Mouse (Mus musculus) right cerebral cortex, postnatal 25 days (tissue): ENCODE measurements around the gene Xlr5c.
"Not testable (repeated sequence)": the region's sequence is repeated elsewhere in the genome, so short reads cannot be mapped to it uniquely, and the experiment has no call there.

ENCODE experiments used
- DNase-seq: peaks from one replicate; pipeline ENCODE4 v3.0.0; 2022

The Xlr5c gene

DNA sequence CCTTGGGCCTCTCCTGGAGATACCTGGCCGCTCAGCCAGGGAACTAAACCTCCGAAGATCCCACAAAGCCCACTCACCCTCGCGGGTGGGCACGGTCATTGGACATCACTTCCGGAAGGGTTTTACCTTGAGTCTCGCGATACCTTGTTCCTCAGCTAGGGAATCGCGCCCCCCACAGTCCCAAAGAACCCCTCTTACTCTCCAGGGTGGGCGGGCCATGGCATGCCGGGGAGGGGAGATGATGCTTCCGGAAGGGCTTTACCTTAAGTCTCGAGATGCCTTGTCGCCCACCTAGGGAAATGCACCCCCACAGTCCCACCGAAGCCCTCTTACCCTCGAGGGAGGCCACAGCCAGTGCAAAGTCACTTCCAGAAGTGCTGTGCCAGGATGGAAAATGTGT lies at the start of gene Xlr5c, which contains the start of gene Xlr5a:
Gene Xlr5c, minus strand, starts transcription at position 101 of the 400 bp plus-strand sequence.
Gene Xlr5a, minus strand, starts transcription at position 101 of the 400 bp plus-strand sequence.
- not testable (repeated sequence) for DNase-seq

DNA sequence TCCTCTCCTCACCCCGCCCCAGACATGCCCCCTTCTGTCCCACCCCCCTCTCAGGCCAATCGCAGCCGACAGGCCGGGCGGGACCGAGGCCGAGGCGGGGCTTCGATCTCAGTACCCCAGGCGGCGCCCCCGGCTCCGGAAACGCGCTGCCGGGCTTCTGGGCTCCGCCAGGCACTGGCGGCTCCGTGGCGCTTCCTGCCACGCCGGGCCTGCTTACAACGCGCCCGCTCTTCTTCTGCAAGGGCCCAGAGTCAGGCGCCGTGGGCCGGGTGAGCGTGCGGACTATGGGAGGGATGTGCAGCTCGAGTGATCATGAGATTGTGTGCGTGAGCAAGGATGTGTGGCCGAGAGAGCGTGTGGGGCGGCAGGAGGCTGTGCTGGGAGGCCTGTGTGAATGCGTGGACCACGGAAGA lies 49.7 kb upstream of the Xlr5c start, which contains the start of gene Zfp275:
Gene Zfp275, plus strand, starts transcription at position 139 of the 413 bp plus-strand sequence.
- peak; percentile 73 for DNase-seq

DNA sequence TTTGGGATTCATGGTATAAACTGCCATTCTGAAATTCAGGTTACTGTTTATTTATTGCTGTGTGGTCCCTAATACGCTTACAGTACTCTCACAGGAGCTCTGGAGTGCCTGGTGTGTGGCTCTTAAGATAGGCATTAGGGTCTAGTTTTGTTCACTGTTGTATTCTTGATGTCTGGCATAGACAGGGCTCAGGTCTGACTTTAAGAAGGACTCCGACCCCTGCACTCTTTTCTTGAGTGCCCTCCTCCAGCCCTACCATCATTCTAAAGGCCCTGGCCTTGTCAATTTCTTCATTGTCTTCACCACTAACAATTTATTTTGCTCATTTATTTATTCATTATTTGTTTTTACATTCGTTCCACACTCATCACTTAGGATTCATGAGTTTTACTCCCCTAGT lies 49.3 kb upstream of the Xlr5c start:
- no peak for DNase-seq

DNA sequence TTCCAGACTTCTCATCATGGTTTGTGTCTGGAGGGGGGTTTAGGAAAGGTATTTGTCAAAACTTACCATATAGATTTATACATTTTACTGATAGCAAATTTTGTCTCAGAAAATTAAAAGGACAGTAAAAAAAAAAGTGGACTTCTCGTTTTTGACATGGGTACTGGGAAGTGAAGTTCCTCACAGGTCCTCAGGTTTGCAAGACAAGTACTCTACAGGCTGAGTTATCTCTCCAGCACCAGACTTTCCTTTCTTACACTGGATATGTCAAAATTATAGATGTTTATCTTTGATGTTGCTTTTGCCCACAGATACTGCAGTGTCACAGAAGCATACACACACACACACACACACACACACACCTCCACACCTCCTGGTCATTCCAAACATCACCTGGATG lies 48.7 kb upstream of the Xlr5c start:
- no peak for DNase-seq

DNA sequence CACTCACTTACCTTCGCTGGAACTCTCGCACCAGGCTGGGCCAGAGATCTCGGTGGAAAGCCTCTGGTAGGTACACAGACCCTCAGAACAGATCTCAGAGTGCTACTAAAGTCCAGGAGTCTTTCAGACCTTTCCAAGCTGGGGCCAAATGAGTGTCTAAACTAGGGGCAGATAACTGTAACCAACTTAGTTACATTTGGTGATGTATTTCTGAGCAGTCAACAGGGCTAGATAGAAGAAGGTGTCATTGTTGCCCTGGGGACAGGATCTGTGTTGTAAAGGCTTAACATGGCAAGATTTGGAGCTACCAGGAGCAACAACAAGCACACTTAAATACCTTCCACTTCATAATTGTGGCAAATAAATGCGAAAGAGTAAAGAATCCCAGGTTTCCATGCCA lies 44.0 kb upstream of the Xlr5c start, which contains the start of gene Gm45015:
Gene Gm45015, minus strand, starts transcription at position 101 of the 400 bp plus-strand sequence.
- no peak for DNase-seq

DNA sequence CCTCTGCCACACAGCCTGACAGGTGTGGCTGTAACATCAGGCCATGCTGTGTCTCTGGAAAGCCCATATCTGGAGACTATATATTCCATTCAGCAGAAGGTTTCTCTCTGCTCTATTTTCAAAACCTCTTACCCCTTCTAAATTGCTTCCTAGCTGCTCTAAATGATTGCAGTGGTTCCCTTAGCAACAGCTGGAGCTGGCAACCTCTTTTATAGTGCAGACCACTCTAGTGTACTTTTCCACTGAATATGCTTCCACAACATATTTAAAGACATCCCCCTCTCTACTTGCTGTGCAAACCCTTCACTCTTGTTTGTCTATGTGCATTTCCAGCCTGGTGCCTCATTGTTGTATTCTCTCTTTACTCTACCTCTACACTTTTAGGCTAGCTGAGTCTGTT lies 40.8 kb upstream of the Xlr5c start:
- DNase-seq: no peak

DNA sequence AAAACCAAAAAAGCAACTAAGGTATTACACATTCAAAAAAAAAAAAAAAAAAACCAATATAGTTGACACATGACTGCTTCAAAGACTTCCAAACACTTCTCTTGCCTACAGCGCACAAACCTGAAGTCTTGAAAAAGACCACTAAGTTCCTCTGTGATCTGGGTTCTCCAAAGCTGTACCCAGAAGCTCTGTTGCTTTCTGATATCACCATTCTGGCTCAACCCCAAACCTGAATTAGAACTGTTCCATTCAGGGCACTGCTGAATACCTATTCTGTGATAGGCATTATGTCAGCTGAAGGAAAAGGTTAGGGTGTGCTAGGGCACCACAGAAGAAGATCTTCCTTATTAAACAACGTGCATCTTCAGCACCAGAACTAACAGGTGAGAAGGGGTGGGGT lies 34.4 kb upstream of the Xlr5c start:
- no peak for DNase-seq

DNA sequence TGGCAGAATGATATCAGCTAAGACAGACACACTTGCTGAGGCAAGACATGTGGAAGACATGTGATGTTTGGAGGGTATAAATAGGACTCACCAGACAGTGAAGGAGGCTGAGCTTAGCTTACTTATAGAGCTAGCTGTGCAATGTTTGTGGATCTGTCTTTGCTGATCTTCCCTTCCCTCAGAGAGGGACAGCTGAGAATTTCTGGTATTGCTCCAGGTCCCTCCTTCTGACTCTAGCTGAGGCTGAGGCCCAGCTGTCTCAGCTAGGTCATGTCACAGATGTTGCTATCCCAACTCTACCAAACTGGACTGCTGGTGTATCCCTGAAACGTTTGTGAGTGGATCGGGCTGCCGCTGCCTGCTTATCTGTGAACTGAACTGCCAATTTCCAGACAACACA lies 28.3 kb upstream of the Xlr5c start:
- DNase-seq: no peak

DNA sequence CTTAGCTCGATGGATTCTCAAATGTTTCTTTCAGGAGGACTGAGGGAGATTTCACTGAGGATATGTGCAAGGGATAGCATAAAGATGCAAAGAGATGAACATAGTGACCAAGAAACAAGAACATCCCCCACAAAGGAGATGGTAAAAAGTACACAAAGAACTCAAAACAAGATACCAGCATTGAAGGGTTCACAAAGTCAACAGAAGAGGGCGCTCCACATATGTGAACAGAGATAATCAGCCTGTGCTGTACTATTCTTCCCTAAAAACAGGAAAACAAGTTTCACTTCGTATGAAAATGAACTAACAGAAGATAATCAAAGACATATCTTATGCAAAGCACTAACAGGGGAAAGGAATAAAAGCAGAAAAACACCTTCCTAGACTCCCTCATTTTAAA lies 19.7 kb upstream of the Xlr5c start:
- DNase-seq: peak; percentile 5

DNA sequence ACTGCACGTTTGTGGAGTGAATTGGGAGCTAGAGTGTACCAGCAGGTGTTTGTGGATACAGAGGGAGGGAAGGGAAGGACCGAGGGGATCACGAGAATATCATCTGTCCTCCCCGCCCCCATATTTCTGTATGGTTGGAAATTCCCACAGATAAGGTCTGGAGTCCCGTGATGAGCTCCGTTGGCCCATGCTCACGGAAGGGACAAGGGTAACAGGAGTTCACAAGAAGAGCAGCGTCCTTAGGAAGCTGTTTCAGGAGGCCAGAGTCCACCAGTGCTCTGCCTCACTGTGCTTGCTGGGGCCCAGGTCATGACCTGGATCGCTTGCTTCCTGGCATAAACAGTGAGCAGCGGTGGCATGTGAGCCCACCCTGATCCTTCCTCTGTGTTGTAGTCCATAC lies 3.0 kb upstream of the Xlr5c start:
- not testable (repeated sequence) for DNase-seq

DNA sequence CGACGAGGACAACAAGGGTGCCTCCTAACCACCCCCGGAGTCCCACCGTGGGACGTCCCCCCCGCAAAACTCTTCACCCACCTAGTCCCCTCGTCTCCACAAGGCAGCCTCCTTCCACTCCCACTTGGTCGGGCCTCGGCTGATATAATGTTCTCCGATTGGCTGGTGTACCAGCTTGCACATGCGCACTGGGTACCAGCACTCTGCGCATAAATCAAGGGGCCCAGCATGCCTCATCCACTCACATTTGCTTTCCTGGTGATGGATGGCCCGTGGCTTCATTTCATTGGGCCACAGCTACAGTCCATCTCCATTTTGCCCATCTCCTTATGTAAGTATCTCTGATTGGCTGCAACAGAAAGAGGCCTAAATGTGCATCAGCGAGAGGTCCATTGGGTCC lies 27.5 kb downstream of the Xlr5c start, which contains the start of gene Xlr3c:
Gene Xlr3c, minus strand, starts transcription at position 121 of the 400 bp plus-strand sequence.
- DNase-seq: not testable (repeated sequence)

DNA sequence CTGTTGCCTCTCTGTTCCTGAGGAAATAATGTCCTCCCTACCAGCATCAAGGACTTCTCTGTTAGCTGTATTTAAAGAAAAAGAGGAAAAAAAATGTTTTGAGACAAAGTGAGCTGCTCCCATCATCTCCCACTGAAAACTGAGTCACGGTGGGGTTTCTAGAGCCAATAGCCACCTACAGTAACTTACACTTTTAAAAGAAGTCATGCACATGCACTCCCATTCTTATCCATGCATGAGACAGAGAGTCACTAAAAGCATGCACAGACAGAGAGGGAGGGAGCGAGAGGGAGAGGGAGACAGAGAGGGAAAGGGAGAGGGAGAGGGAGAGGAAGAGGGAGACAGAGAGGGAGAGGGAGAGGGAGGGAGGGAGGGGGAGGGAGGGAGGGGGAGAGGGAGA lies 30.3 kb downstream of the Xlr5c start:
- DNase-seq: not testable (repeated sequence)

DNA sequence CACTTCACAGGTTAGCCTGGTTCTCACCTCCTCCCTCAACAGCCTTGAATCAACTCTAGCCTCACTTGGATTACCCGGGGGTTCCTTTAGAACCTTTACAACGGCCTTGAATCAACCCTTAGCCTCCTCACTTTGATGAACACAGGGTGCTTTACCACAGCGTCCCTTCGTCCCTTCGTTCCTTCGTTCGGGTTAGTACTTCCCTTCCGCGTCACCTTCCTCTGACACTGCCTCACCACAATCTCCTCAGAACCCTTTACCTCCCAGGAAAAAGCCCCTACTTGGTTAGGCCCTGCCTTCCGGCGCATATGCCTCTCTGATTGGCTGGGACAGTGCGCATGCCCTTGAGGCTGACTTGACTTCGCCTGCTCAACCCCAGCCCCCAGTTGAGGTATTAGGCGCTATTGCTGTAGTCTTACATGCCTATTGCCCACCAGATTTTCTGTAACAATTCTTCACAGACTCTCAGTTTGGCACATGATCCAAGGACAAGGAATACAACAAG lies 49.9 kb downstream of the Xlr5c start, which contains the start of gene Xlr4c:
Gene Xlr4c, minus strand, starts transcription at position 310 of the 505 bp plus-strand sequence.
- not testable (repeated sequence) for DNase-seq
